Mouse (Mus musculus): ENCODE measurements at regions not wholly inside any gene's neighbourhood (a gene's known extent, or its start where the extent isn't known, plus 50 kb on each side); places are given as distances from the start of the nearest gene placed in this dataset.
A peak's percentile ranks its signal among the peaks of the same experiment; 100 is the strongest.

- DNase-seq (ENCODE audit: low spot score), result no peak
Observed at GRCm38 (mm10) chr12:77976952-77977351, 217.1 kb upstream of the Gm6657 start.

GRCm38 (mm10) chr12:77986738-77987137 lies 207.3 kb upstream of the Gm6657 start:
- no peak for DNase-seq (ENCODE audit: low spot score)

- no peak for DNase-seq (ENCODE audit: low spot score)
Observed at GRCm38 (mm10) chr12:77989766-77990165, 204.3 kb upstream of the Gm6657 start.

GRCm38 (mm10) chr12:77991627-77992026 lies 202.4 kb upstream of the Gm6657 start:
- DNase-seq (ENCODE audit: low spot score), result no peak

GRCm38 (mm10) chr12:77994176-77994575 lies 199.9 kb upstream of the Gm6657 start:
- no peak for DNase-seq (ENCODE audit: low spot score)

GRCm38 (mm10) chr12:77997916-77998315 lies 196.1 kb upstream of the Gm6657 start:
- no peak for DNase-seq (ENCODE audit: low spot score)

GRCm38 (mm10) chr12:78000401-78000800 lies 193.6 kb upstream of the Gm6657 start:
- DNase-seq (ENCODE audit: low spot score), result no peak

GRCm38 (mm10) chr12:78001846-78002245 lies 192.2 kb upstream of the Gm6657 start:
- DNase-seq (ENCODE audit: low spot score), result no peak

GRCm38 (mm10) chr12:78033766-78034165 lies 160.3 kb upstream of the Gm6657 start:
- no peak for DNase-seq (ENCODE audit: low spot score)

- no peak for DNase-seq (ENCODE audit: low spot score)
Observed at GRCm38 (mm10) chr12:78046582-78046981, 147.5 kb upstream of the Gm6657 start.

GRCm38 (mm10) chr12:78055956-78056355 lies 138.1 kb upstream of the Gm6657 start:
- DNase-seq (ENCODE audit: low spot score), result peak; percentile 27

- DNase-seq (ENCODE audit: low spot score), result no peak
Observed at GRCm38 (mm10) chr12:78057166-78057565, 136.9 kb upstream of the Gm6657 start.

GRCm38 (mm10) chr12:78059965-78060364 lies 134.1 kb upstream of the Gm6657 start:
- no peak for DNase-seq (ENCODE audit: low spot score)

GRCm38 (mm10) chr12:78066024-78066423 lies 128.0 kb upstream of the Gm6657 start:
- no peak for DNase-seq (ENCODE audit: low spot score)

- no peak for DNase-seq (ENCODE audit: low spot score)
Observed at GRCm38 (mm10) chr12:78072935-78073334, 121.1 kb upstream of the Gm6657 start.

GRCm38 (mm10) chr12:78074290-78074802 lies 119.7 kb upstream of the Gm6657 start:
- DNase-seq (ENCODE audit: low spot score), result no peak

GRCm38 (mm10) chr12:78077285-78077684 lies 116.8 kb upstream of the Gm6657 start:
- no peak for DNase-seq (ENCODE audit: low spot score)

GRCm38 (mm10) chr12:78082163-78082562 lies 111.9 kb upstream of the Gm6657 start:
- no peak for DNase-seq (ENCODE audit: low spot score)

- no peak for DNase-seq (ENCODE audit: low spot score)
Observed at GRCm38 (mm10) chr12:78086016-78086415, 108.0 kb upstream of the Gm6657 start.

GRCm38 (mm10) chr12:78087921-78088320 lies 106.1 kb upstream of the Gm6657 start:
- DNase-seq (ENCODE audit: low spot score), result no peak

GRCm38 (mm10) chr12:78094471-78094870 lies 99.6 kb upstream of the Gm6657 start:
- no peak for DNase-seq (ENCODE audit: low spot score)

GRCm38 (mm10) chr12:78095352-78095751 lies 98.7 kb upstream of the Gm6657 start:
- no peak for DNase-seq (ENCODE audit: low spot score)

- no peak for DNase-seq (ENCODE audit: low spot score)
Observed at GRCm38 (mm10) chr12:78095916-78096315, 98.1 kb upstream of the Gm6657 start.

GRCm38 (mm10) chr12:78097119-78097518 lies 96.9 kb upstream of the Gm6657 start:
- no peak for DNase-seq (ENCODE audit: low spot score)

GRCm38 (mm10) chr12:78097692-78098091 lies 96.3 kb upstream of the Gm6657 start:
- no peak for DNase-seq (ENCODE audit: low spot score)
